Mouse (Mus musculus): ENCODE measurements at regions not wholly inside any gene's neighbourhood (a gene's known extent, or its start where the extent isn't known, plus 50 kb on each side); places are given as distances from the start of the nearest gene placed in this dataset.
A peak's percentile ranks its signal among the peaks of the same experiment; 100 is the strongest.

GRCm38 (mm10) chr13:71138745-71139312 lies 297.2 kb upstream of the Adamts16 start:
- Histone ChIP-seq H3K9ac (no peak overlapping the region), H3K9me3 (replicated peaks) (no peaks in the 10 kb centered on the region), H3K27me3 (peaks cover 16% of the 10 kb centered on the region), H3K36me3 (no peaks in the 10 kb centered on the region), H3K4me3 (replicated peaks) (no peak overlapping the region), H3K4me2 (no peak overlapping the region), H3K27ac (no peak overlapping the region), H3K4me1 (no peaks in the 10 kb centered on the region)
- no peak for ATAC-seq (replicated peaks; ENCODE audit: low FRiP score)
- 77% methylated on average over 11 of the region's 11 CpGs for WGBS

- H3K9me3 ChIP-seq (replicated peaks) = no peaks in the 10 kb centered on the region
- H3K4me2 ChIP-seq = no peak overlapping the region
- ATAC-seq (replicated peaks; ENCODE audit: low FRiP score) = no peak
- H3K27ac ChIP-seq = no peak overlapping the region
- no peak overlapping the region for H3K4me3 ChIP-seq (replicated peaks)
- WGBS = 84% methylated on average over 5 of the region's 5 CpGs
- peaks cover 9% of the 10 kb centered on the region; the same call in 1 of the 2 replicates for H3K27me3 ChIP-seq
- H3K36me3 ChIP-seq = no peaks in the 10 kb centered on the region
- H3K4me1 ChIP-seq = no peaks in the 10 kb centered on the region
- H3K9ac ChIP-seq = no peak overlapping the region
These were observed 294.5 kb upstream of the Adamts16 start for GRCm38 (mm10) chr13:71135940-71136632.

GRCm38 (mm10) chr13:71121484-71121883 lies 279.9 kb upstream of the Adamts16 start:
- Histone ChIP-seq H3K27ac (no peak overlapping the region), H3K9ac (no peak overlapping the region), H3K4me2 (no peak overlapping the region), H3K4me1 (no peaks in the 10 kb centered on the region), H3K4me3 (replicated peaks) (no peak overlapping the region), H3K36me3 (no peaks in the 10 kb centered on the region), H3K27me3 (0 out of 2 replicates have a peak, but pooled peaks cover 3% of the 10 kb centered on the region), H3K9me3 (replicated peaks) (no peaks in the 10 kb centered on the region)
- 3% methylated on average over 1 of the region's 1 CpGs for WGBS
- 0 out of 2 replicates have a peak, but pooled peaks have one; percentile 36 for ATAC-seq (replicated peaks; ENCODE audit: low FRiP score)

GRCm38 (mm10) chr13:71108175-71108574 lies 266.6 kb upstream of the Adamts16 start:
- Histone ChIP-seq H3K9me3 (replicated peaks) (no peaks in the 10 kb centered on the region), H3K27me3 (peaks cover 42% of the 10 kb centered on the region), H3K9ac (no peak overlapping the region), H3K27ac (no peak overlapping the region), H3K4me2 (no peak overlapping the region), H3K36me3 (no peaks in the 10 kb centered on the region), H3K4me3 (replicated peaks) (no peak overlapping the region), H3K4me1 (peaks cover 8% of the 10 kb centered on the region; the same call in 1 of the 2 replicates)
- 79% methylated on average over 8 of the region's 8 CpGs for WGBS
- no peak for ATAC-seq (replicated peaks; ENCODE audit: low FRiP score)

- H3K27ac ChIP-seq = no peak overlapping the region
- no peaks in the 10 kb centered on the region for H3K9me3 ChIP-seq (replicated peaks)
- H3K4me1 ChIP-seq = peaks cover 8% of the 10 kb centered on the region; the same call in 1 of the 2 replicates
- peak; percentile 84 for ATAC-seq (replicated peaks; ENCODE audit: low FRiP score)
- peak overlapping the region; percentile 55 for H3K4me2 ChIP-seq
- peak overlapping the region; percentile 27 for H3K4me3 ChIP-seq (replicated peaks)
- peaks cover 59% of the 10 kb centered on the region for H3K27me3 ChIP-seq
- peak overlapping the region; percentile 32; the same call in 1 of the 2 replicates for H3K9ac ChIP-seq
- no peaks in the 10 kb centered on the region for H3K36me3 ChIP-seq
- 11% methylated on average over 18 of the region's 18 CpGs for WGBS
These were observed 263.7 kb upstream of the Adamts16 start for GRCm38 (mm10) chr13:71105229-71105838.

GRCm38 (mm10) chr13:71104419-71105228 lies 263.0 kb upstream of the Adamts16 start:
- WGBS = 18% methylated on average over 22 of the region's 22 CpGs
- peak overlapping the region; percentile 55 for H3K4me2 ChIP-seq
- H3K4me3 ChIP-seq (replicated peaks) = peak overlapping the region; percentile 27
- H3K27me3 ChIP-seq = peaks cover 57% of the 10 kb centered on the region
- no peaks in the 10 kb centered on the region for H3K9me3 ChIP-seq (replicated peaks)
- no peak overlapping the region for H3K27ac ChIP-seq
- H3K36me3 ChIP-seq = no peaks in the 10 kb centered on the region
- no peak for ATAC-seq (replicated peaks; ENCODE audit: low FRiP score)
- H3K9ac ChIP-seq = peak overlapping the region; percentile 32; the same call in 1 of the 2 replicates
- peaks cover 8% of the 10 kb centered on the region; the same call in 1 of the 2 replicates for H3K4me1 ChIP-seq

GRCm38 (mm10) chr13:71084301-71084700 lies 242.7 kb upstream of the Adamts16 start:
- no peak overlapping the region for H3K4me3 ChIP-seq (replicated peaks)
- ATAC-seq (replicated peaks; ENCODE audit: low FRiP score) = no peak
- H3K9me3 ChIP-seq (replicated peaks) = no peaks in the 10 kb centered on the region; the same call in 1 of the 2 replicates
- H3K27ac ChIP-seq = no peak overlapping the region
- H3K27me3 ChIP-seq = no peaks in the 10 kb centered on the region
- H3K4me2 ChIP-seq = no peak overlapping the region
- H3K36me3 ChIP-seq = no peaks in the 10 kb centered on the region
- 50% methylated on average over 6 of the region's 6 CpGs for WGBS
- no peak overlapping the region for H3K9ac ChIP-seq
- no peaks in the 10 kb centered on the region for H3K4me1 ChIP-seq

- Histone ChIP-seq H3K27ac (no peak overlapping the region), H3K4me1 (no peaks in the 10 kb centered on the region), H3K9ac (no peak overlapping the region), H3K36me3 (no peaks in the 10 kb centered on the region), H3K9me3 (replicated peaks) (no peaks in the 10 kb centered on the region; the same call in 1 of the 2 replicates), H3K4me3 (replicated peaks) (no peak overlapping the region), H3K4me2 (no peak overlapping the region), H3K27me3 (0 out of 2 replicates have a peak, but pooled peaks cover 2% of the 10 kb centered on the region)
- WGBS = 76% methylated on average over 4 of the region's 4 CpGs
- no peak for ATAC-seq (replicated peaks; ENCODE audit: low FRiP score)
These were observed 234.3 kb upstream of the Adamts16 start for GRCm38 (mm10) chr13:71075916-71076315.

- H3K4me1 ChIP-seq = no peaks in the 10 kb centered on the region
- H3K27me3 ChIP-seq = peaks cover 5% of the 10 kb centered on the region; the same call in 1 of the 2 replicates
- no peak overlapping the region for H3K9ac ChIP-seq
- 67% methylated on average over 10 of the region's 10 CpGs for WGBS
- H3K36me3 ChIP-seq = no peaks in the 10 kb centered on the region
- H3K4me2 ChIP-seq = no peak overlapping the region
- ATAC-seq (replicated peaks; ENCODE audit: low FRiP score) = no peak
- H3K9me3 ChIP-seq (replicated peaks) = no peaks in the 10 kb centered on the region
- H3K4me3 ChIP-seq (replicated peaks) = no peak overlapping the region
- no peak overlapping the region for H3K27ac ChIP-seq
These were observed 232.4 kb upstream of the Adamts16 start for GRCm38 (mm10) chr13:71074012-71074411.

- ATAC-seq (replicated peaks; ENCODE audit: low FRiP score) = no peak
- WGBS = 66% methylated on average over 11 of the region's 11 CpGs
- no peak overlapping the region for H3K4me2 ChIP-seq
- H3K36me3 ChIP-seq = no peaks in the 10 kb centered on the region
- H3K27ac ChIP-seq = no peak overlapping the region
- H3K27me3 ChIP-seq = peaks cover 3% of the 10 kb centered on the region; the same call in 1 of the 2 replicates
- H3K9me3 ChIP-seq (replicated peaks) = no peaks in the 10 kb centered on the region
- H3K4me1 ChIP-seq = 0 out of 2 replicates have a peak, but pooled peaks cover 3% of the 10 kb centered on the region
- H3K9ac ChIP-seq = no peak overlapping the region
- H3K4me3 ChIP-seq (replicated peaks) = no peak overlapping the region
These were observed 227.2 kb upstream of the Adamts16 start for GRCm38 (mm10) chr13:71068757-71069201.

- no peak overlapping the region for H3K9ac ChIP-seq
- no peaks in the 10 kb centered on the region for H3K9me3 ChIP-seq (replicated peaks)
- peaks cover 3% of the 10 kb centered on the region; the same call in 1 of the 2 replicates for H3K27me3 ChIP-seq
- H3K4me2 ChIP-seq = no peak overlapping the region
- no peak overlapping the region for H3K27ac ChIP-seq
- H3K4me3 ChIP-seq (replicated peaks) = no peak overlapping the region
- no peaks in the 10 kb centered on the region for H3K36me3 ChIP-seq
- no peak for ATAC-seq (replicated peaks; ENCODE audit: low FRiP score)
- 29% methylated on average over 4 of the region's 4 CpGs for WGBS
- H3K4me1 ChIP-seq = 0 out of 2 replicates have a peak, but pooled peaks cover 3% of the 10 kb centered on the region
These were observed 226.4 kb upstream of the Adamts16 start for GRCm38 (mm10) chr13:71068011-71068410.
